Mouse (Mus musculus) hindbrain, embryonic 16.5 days (tissue): ENCODE data around the gene Alkbh4. TPM values are rescaled to one million over a fixed set of nuclear protein-coding genes. Genes with fewer than 3 reads are reported as not detected.
"Not testable (repeated sequence)": the region's sequence is repeated elsewhere in the genome, so short reads cannot be mapped to it uniquely, and the experiment has no call there.

ENCODE experiments used
- ATAC-seq: fragments of 200-750 bp; cut with Nextera tagmentation; 2 replicates; pipeline ENCODE4 v1.8.0; 2017; ENCODE audit warnings: moderate TSS enrichment, moderate library complexity
- H3K27ac ChIP-seq: fragments of 300-500 bp; sonication (generic); 2 replicates; pipeline ENCODE4 v1.5.1; 2014; ENCODE audit warnings: low read depth, mild to moderate bottlenecking, control low read depth, low read length, moderate library complexity
- H3K27me3 ChIP-seq: fragments of 300-500 bp; sonication (generic); replicated peaks from 2 replicates; pipeline ENCODE4 v1.6.1; 2014; ENCODE audit warnings: low read length; ENCODE audit not compliant: control insufficient read depth, insufficient read depth
- H3K36me3 ChIP-seq: fragments of 300-500 bp; sonication (generic); 2 replicates; pipeline ENCODE4 v1.6.1; 2014; ENCODE audit warnings: mild to moderate bottlenecking, low read length, moderate library complexity, mixed read lengths; ENCODE audit not compliant: control insufficient read depth, insufficient read depth
- H3K4me1 ChIP-seq: fragments of 300-500 bp; sonication (generic); 2 replicates; pipeline ENCODE4 v1.6.1; 2014; ENCODE audit warnings: low read depth, low read length; ENCODE audit not compliant: control insufficient read depth, insufficient read depth
- H3K4me2 ChIP-seq: fragments of 300-500 bp; sonication (generic); 2 replicates; pipeline ENCODE4 v1.6.1; 2014; ENCODE audit warnings: mild to moderate bottlenecking, low read length, control low read depth, moderate library complexity
- H3K4me3 ChIP-seq: fragments of 300-500 bp; sonication (generic); 2 replicates; pipeline ENCODE4 v1.5.1; 2014; ENCODE audit warnings: mild to moderate bottlenecking, low read length, control low read depth, moderate library complexity
- H3K9ac ChIP-seq: fragments of 300-500 bp; sonication (generic); 2 replicates; pipeline ENCODE4 v1.6.1; 2014; ENCODE audit warnings: low read depth, mild to moderate bottlenecking, control low read depth, low read length, moderate library complexity
- H3K9me3 ChIP-seq: fragments of 300-500 bp; sonication (generic); 2 replicates; pipeline ENCODE4 v1.6.1; 2014; ENCODE audit warnings: mild to moderate bottlenecking, low read length, moderate library complexity; ENCODE audit not compliant: control insufficient read depth
- WGBS: fragments of 180-500 bp; shearing (Covaris S2); extraction: QIAGEN DNeasy Blood & Tissue Kit; methylation state at CpG from one replicate; pipeline ENCODE4 v1.1.7; 2014; 5-methylcytosine and 5-hydroxymethylcytosine counted together
- polyA plus RNA-seq: library from polyadenylated mRNA; unstranded; fragments of >200 nt; fragmentation: Nextera tagmentation; extraction: Ambion mirVana; gene quantifications from 2 replicates; pipeline ENCODE4 v1.2.1, GENCODE M21; 2015

Gene Alkbh4
- polyA plus RNA-seq, 1 experiment from 2014 or later = 20.4 TPM

GRCm38 (mm10) chr5:136137658-136138274 is 1.8 kb downstream of the Alkbh4 start:
- peaks cover 21% of the 10 kb centered on the region for H3K36me3 ChIP-seq
- no peaks in the 10 kb centered on the region for H3K27me3 ChIP-seq
- H3K4me2 ChIP-seq = no peak overlapping the region
- H3K9ac ChIP-seq = no peak overlapping the region
- H3K4me1 ChIP-seq = peaks cover 15% of the 10 kb centered on the region
- H3K27ac ChIP-seq = no peak overlapping the region
- no peak overlapping the region for H3K4me3 ChIP-seq
- no peaks in the 10 kb centered on the region for H3K9me3 ChIP-seq
- 79% methylated on average over 13 of the region's 13 CpGs for WGBS
- ATAC-seq = no peak

- Histone ChIP-seq H3K27ac (no peak overlapping the region), H3K4me2 (no peak overlapping the region), H3K9me3 (no peaks in the 10 kb centered on the region), H3K4me3 (no peak overlapping the region), H3K27me3 (no peaks in the 10 kb centered on the region), H3K4me1 (peaks cover 15% of the 10 kb centered on the region), H3K9ac (no peak overlapping the region), H3K36me3 (peaks cover 21% of the 10 kb centered on the region)
- ATAC-seq = no peak
- WGBS = 96% methylated on average over 13 of the region's 13 CpGs
Measured at GRCm38 (mm10) chr5:136139393-136139792, 3.4 kb downstream of the Alkbh4 start.

- WGBS = 90% methylated on average over 10 of the region's 10 CpGs
- H3K4me1 ChIP-seq = peaks cover 9% of the 10 kb centered on the region
- no peak overlapping the region for H3K9ac ChIP-seq
- no peak overlapping the region for H3K4me2 ChIP-seq
- no peak overlapping the region for H3K4me3 ChIP-seq
- peaks cover 21% of the 10 kb centered on the region for H3K36me3 ChIP-seq
- H3K9me3 ChIP-seq = no peaks in the 10 kb centered on the region
- no peaks in the 10 kb centered on the region for H3K27me3 ChIP-seq
- ATAC-seq = no peak
- no peak overlapping the region for H3K27ac ChIP-seq
Measured at GRCm38 (mm10) chr5:136140057-136140482, 4.1 kb downstream of the Alkbh4 start.

- Histone ChIP-seq H3K27ac (no peak overlapping the region), H3K4me2 (no peak overlapping the region), H3K27me3 (no peaks in the 10 kb centered on the region), H3K4me1 (no peaks in the 10 kb centered on the region; the same call in 1 of the 2 replicates), H3K4me3 (no peak overlapping the region), H3K36me3 (peaks cover 21% of the 10 kb centered on the region), H3K9me3 (no peaks in the 10 kb centered on the region), H3K9ac (no peak overlapping the region)
- WGBS = 87% methylated on average over 5 of the region's 5 CpGs
- no peak for ATAC-seq
Measured at GRCm38 (mm10) chr5:136142746-136143145, 6.8 kb downstream of the Alkbh4 start.

GRCm38 (mm10) chr5:136143161-136143755 is 7.3 kb downstream of the Alkbh4 start:
- Histone ChIP-seq H3K4me3 (no peak overlapping the region), H3K4me1 (no peaks in the 10 kb centered on the region), H3K4me2 (no peak overlapping the region), H3K27me3 (no peaks in the 10 kb centered on the region), H3K36me3 (peaks cover 21% of the 10 kb centered on the region), H3K27ac (no peak overlapping the region), H3K9ac (no peak overlapping the region), H3K9me3 (no peaks in the 10 kb centered on the region)
- 95% methylated on average over 6 of the region's 6 CpGs for WGBS
- no peak for ATAC-seq

GRCm38 (mm10) chr5:136144606-136145430 is 8.9 kb downstream of the Alkbh4 start:
- 75% methylated on average over 12 of the region's 12 CpGs for WGBS
- H3K9ac ChIP-seq = no peak overlapping the region
- no peak for ATAC-seq
- no peaks in the 10 kb centered on the region for H3K9me3 ChIP-seq
- H3K4me1 ChIP-seq = no peaks in the 10 kb centered on the region
- H3K27ac ChIP-seq = no peak overlapping the region
- H3K36me3 ChIP-seq = peaks cover 17% of the 10 kb centered on the region
- no peaks in the 10 kb centered on the region for H3K27me3 ChIP-seq
- H3K4me2 ChIP-seq = no peak overlapping the region
- H3K4me3 ChIP-seq = no peak overlapping the region

GRCm38 (mm10) chr5:136146936-136147335 is 11.0 kb downstream of the Alkbh4 start:
- Histone ChIP-seq H3K9ac (no peak overlapping the region), H3K36me3 (0 out of 2 replicates have a peak, but pooled peaks cover 2% of the 10 kb centered on the region), H3K27ac (no peak overlapping the region), H3K4me2 (no peak overlapping the region), H3K4me3 (no peak overlapping the region), H3K27me3 (no peaks in the 10 kb centered on the region), H3K9me3 (no peaks in the 10 kb centered on the region), H3K4me1 (no peaks in the 10 kb centered on the region)
- 93% methylated on average over 1 of the region's 1 CpGs for WGBS
- ATAC-seq = no peak

- H3K9ac ChIP-seq = no peak overlapping the region
- H3K27ac ChIP-seq = no peak overlapping the region
- WGBS = 69% methylated on average over 8 of the region's 8 CpGs
- H3K9me3 ChIP-seq = no peaks in the 10 kb centered on the region
- no peaks in the 10 kb centered on the region for H3K27me3 ChIP-seq
- no peak overlapping the region for H3K4me2 ChIP-seq
- H3K4me3 ChIP-seq = no peak overlapping the region
- no peaks in the 10 kb centered on the region for H3K4me1 ChIP-seq
- no peak for ATAC-seq
- no peaks in the 10 kb centered on the region for H3K36me3 ChIP-seq
Measured at GRCm38 (mm10) chr5:136147704-136148103, 11.8 kb downstream of the Alkbh4 start.

- 76% methylated on average over 5 of the region's 5 CpGs for WGBS
- H3K9ac ChIP-seq, H3K4me1 ChIP-seq, H3K9me3 ChIP-seq, H3K4me2 ChIP-seq, H3K27me3 ChIP-seq, H3K4me3 ChIP-seq, H3K36me3 ChIP-seq, H3K27ac ChIP-seq: not testable (repeated sequence)
- ATAC-seq = peak; percentile 52; the same call in 1 of the 2 replicates
Measured at GRCm38 (mm10) chr5:136149134-136149576, 13.2 kb downstream of the Alkbh4 start.
